Mouse (Mus musculus) C2C12 (cell line): Measurements from ENCODE around the gene Ccr2. TPM values are rescaled to one million over a fixed set of nuclear protein-coding genes. Genes with fewer than 3 reads are reported as not detected.
"Not testable (repeated sequence)": the region's sequence is repeated elsewhere in the genome, so short reads cannot be mapped to it uniquely, and the experiment has no call there.

Experiments used
- H3K27me3 ChIP-seq: one replicate; pipeline ENCODE4 v1.6.1; 2011; ENCODE audit not compliant: control insufficient read depth, insufficient read depth, insufficient read length
- H3K36me3 ChIP-seq: one replicate; pipeline ENCODE4 v1.6.1; 2011; ENCODE audit not compliant: control insufficient read depth, insufficient read depth
- H3K4me3 ChIP-seq: one replicate; pipeline ENCODE4 v1.5.1; 2011; ENCODE audit warnings: mild to moderate bottlenecking, control low read depth; ENCODE audit not compliant: poor library complexity, insufficient read depth, severe bottlenecking
- H3K79me2 ChIP-seq: one replicate; pipeline ENCODE4 v1.6.1; 2011; ENCODE audit not compliant: control insufficient read depth, insufficient read depth
- H3K79me3 ChIP-seq: one replicate; pipeline ENCODE4 v1.6.1; 2011; ENCODE audit warnings: low read depth, control low read depth
- H3ac ChIP-seq: one replicate; pipeline ENCODE3; 2011; ENCODE audit warnings: low read depth; ENCODE audit not compliant: control insufficient read depth, insufficient read length
- CEBPB ChIP-seq: IDR thresholded peaks from one replicate; pipeline ENCODE4 v1.6.1; 2011; ENCODE audit warnings: low read depth, mild to moderate bottlenecking, control low read depth, moderate library complexity
- CTCF ChIP-seq: IDR thresholded peaks from one replicate; pipeline ENCODE4 v1.5.1; 2011; ENCODE audit not compliant: control insufficient read depth, insufficient read depth, insufficient read length
- FOSL1 ChIP-seq: IDR thresholded peaks from one replicate; pipeline ENCODE4 v1.8.0; 2011; ENCODE audit warnings: mild to moderate bottlenecking, low read length; ENCODE audit not compliant: poor library complexity, insufficient read depth, severe bottlenecking
- MAX ChIP-seq: IDR thresholded peaks from one replicate; pipeline ENCODE4 v1.6.1; 2011; ENCODE audit warnings: mild to moderate bottlenecking, control low read depth
- MYOD1 ChIP-seq: IDR thresholded peaks from one replicate; pipeline ENCODE4 v1.6.1; 2011; ENCODE audit warnings: low read depth; ENCODE audit not compliant: control insufficient read depth, insufficient read length
- MYOG ChIP-seq: IDR thresholded peaks from one replicate; pipeline ENCODE4 v1.6.1; 2011; ENCODE audit not compliant: control insufficient read depth, insufficient read length; ENCODE audit errors: extremely low read depth
- USF1 ChIP-seq: IDR thresholded peaks from one replicate; pipeline ENCODE4 v1.6.1; 2011; ENCODE audit warnings: low read depth, mild to moderate bottlenecking, control low read depth, moderate library complexity
- polyA plus RNA-seq: library from polyadenylated mRNA; unstranded; fragments of >200 nt; fragmentation: generic; extraction: Trizol; gene quantifications from one replicate; pipeline ENCODE4 v1.2.1, GENCODE M21; 2012; ENCODE audit warnings: missing spikeins

Gene Ccr2
- polyA plus RNA-seq, 1 experiment: not detected

GRCm38 (mm10) chr9:124126373-124126772 lies 24.6 kb downstream of the Ccr2 start:
- Histone ChIP-seq H3K79me2 (no peaks in the 10 kb centered on the region), H3K36me3 (no peaks in the 10 kb centered on the region), H3K4me3 (no peak overlapping the region), H3K79me3 (no peaks in the 10 kb centered on the region), H3ac (no peak overlapping the region), H3K27me3 (no peaks in the 10 kb centered on the region)
- TF ChIP-seq MYOD1 (no peak), MYOG (no peak), FOSL1 (no peak), CTCF (no peak), CEBPB (no peak), USF1 (no peak), MAX (no peak)

GRCm38 (mm10) chr9:124127412-124127811 lies 25.7 kb downstream of the Ccr2 start:
- no peaks in the 10 kb centered on the region for H3K79me2 ChIP-seq
- H3ac ChIP-seq: no peak overlapping the region
- H3K36me3 ChIP-seq: no peaks in the 10 kb centered on the region
- TF ChIP-seq CTCF: no peak
- no peak for TF ChIP-seq CEBPB
- TF ChIP-seq USF1: no peak
- no peak for TF ChIP-seq MYOG
- TF ChIP-seq MAX: no peak
- no peak for TF ChIP-seq MYOD1
- TF ChIP-seq FOSL1: no peak
- no peak overlapping the region for H3K4me3 ChIP-seq
- H3K79me3 ChIP-seq: no peaks in the 10 kb centered on the region
- no peaks in the 10 kb centered on the region for H3K27me3 ChIP-seq

GRCm38 (mm10) chr9:124128379-124128778 lies 26.6 kb downstream of the Ccr2 start:
- Histone ChIP-seq H3ac (no peak overlapping the region), H3K36me3 (no peaks in the 10 kb centered on the region), H3K79me3 (no peaks in the 10 kb centered on the region), H3K79me2 (no peaks in the 10 kb centered on the region), H3K27me3 (no peaks in the 10 kb centered on the region), H3K4me3 (no peak overlapping the region)
- TF ChIP-seq USF1 (no peak), CTCF (peak; percentile 5)

GRCm38 (mm10) chr9:124132899-124133298 lies 31.1 kb downstream of the Ccr2 start:
- not testable (repeated sequence) for H3ac ChIP-seq, H3K79me2 ChIP-seq, H3K4me3 ChIP-seq, H3K27me3 ChIP-seq, H3K36me3 ChIP-seq, H3K79me3 ChIP-seq

GRCm38 (mm10) chr9:124134919-124135318 lies 33.2 kb downstream of the Ccr2 start:
- not testable (repeated sequence) for H3K79me2 ChIP-seq, H3K79me3 ChIP-seq, H3K36me3 ChIP-seq, H3K4me3 ChIP-seq, H3K27me3 ChIP-seq, H3ac ChIP-seq

- no peak overlapping the region for H3K4me3 ChIP-seq
- H3K79me3 ChIP-seq: no peaks in the 10 kb centered on the region
- H3K79me2 ChIP-seq: no peaks in the 10 kb centered on the region
- H3K36me3 ChIP-seq: no peaks in the 10 kb centered on the region
- H3ac ChIP-seq: no peak overlapping the region
- TF ChIP-seq CTCF: no peak
- TF ChIP-seq USF1: no peak
- no peak for TF ChIP-seq MYOD1
- no peaks in the 10 kb centered on the region for H3K27me3 ChIP-seq
Observed at GRCm38 (mm10) chr9:124137619-124138018, 35.9 kb downstream of the Ccr2 start.

- Histone ChIP-seq H3K27me3 (no peaks in the 10 kb centered on the region), H3K36me3 (no peaks in the 10 kb centered on the region), H3K4me3 (no peak overlapping the region), H3K79me2 (no peaks in the 10 kb centered on the region), H3ac (no peak overlapping the region), H3K79me3 (no peaks in the 10 kb centered on the region)
- TF ChIP-seq FOSL1 (no peak), USF1 (no peak), CTCF (no peak), MAX (no peak), MYOD1 (no peak), MYOG (no peak), CEBPB (no peak)
Observed at GRCm38 (mm10) chr9:124138055-124138775, 36.5 kb downstream of the Ccr2 start.
